Mouse (Mus musculus) spleen, postnatal 4 days (tissue): Measurements from ENCODE around the gene Mia2.

Source experiments
- DNase-seq, 2 experiments: peaks; one replicate each; pipeline ENCODE4 v3.0.0; 2022; ENCODE audit warnings: low spot score in 2 of 2

Mia2 gene

GRCm38 (mm10) chr12:59104771-59105170 lies 9.2 kb downstream of the Mia2 start:
- DNase-seq = no peak

DNA sequence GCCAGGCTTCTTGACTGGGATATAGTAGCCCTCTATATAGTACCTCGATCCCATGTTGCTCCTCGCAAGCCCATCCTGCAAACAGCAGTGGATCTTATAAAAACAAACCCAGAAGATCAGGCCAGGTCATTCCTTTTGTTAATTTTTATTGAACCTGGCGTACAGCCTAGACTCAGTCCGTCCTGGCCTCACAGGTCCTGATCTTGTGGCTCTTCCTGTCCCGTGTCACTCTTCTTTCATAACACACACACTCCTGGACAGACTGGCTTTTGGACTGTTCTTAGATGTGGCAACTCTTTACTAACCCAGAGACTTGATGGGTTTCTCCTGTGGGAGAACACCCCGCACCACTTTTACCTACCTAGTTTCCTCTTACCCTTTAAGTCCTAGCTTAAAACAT lies 10.3 kb downstream of the Mia2 start:
- DNase-seq = no peak

GRCm38 (mm10) chr12:59106491-59106890 lies 10.9 kb downstream of the Mia2 start:
- DNase-seq = no peak

DNA sequence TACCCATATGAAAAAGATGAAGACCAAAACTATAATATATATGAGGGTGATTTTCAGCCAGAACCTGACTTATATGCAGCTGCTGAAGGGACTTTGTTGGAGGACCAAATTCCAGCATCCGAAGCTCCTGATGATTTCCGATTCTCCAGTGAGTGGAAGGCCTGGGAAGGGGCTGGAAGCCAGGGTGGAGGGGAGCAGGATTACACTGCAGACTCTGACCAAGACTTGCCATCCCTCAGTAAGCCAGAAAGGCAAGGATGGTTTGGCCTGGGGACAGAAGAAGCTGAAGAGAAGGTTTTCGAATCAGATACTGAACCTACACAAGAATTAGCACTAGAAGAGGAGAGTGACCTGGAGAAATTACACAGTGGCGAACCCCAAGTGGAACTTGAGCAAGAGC lies 12.3 kb downstream of the Mia2 start:
- DNase-seq = no peak

DNA sequence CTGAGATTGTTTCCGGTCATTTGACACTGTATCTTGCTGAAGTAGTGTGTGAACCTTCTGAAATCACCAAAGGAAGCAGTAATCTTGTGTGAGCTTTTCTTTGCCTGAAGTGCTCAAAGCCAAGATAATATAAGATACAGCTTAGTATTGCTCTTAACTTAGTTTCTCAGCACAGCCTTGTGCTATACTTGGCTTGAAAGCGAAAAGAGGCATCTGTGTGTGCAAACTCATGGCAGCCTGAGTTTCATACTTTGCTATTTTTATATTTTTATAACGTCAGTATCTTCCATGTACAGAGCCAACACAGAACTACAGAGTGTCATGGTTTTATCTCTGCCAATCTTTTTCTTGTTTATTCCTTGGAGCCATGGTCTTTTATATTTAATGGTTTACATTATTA lies 21.6 kb downstream of the Mia2 start:
- DNase-seq = no peak

GRCm38 (mm10) chr12:59125426-59125825 lies 29.8 kb downstream of the Mia2 start:
- no peak for DNase-seq

- DNase-seq = peak in 1 of 2 experiments; percentile 38
These were observed 32.9 kb downstream of the Mia2 start for GRCm38 (mm10) chr12:59128501-59128900.

DNA sequence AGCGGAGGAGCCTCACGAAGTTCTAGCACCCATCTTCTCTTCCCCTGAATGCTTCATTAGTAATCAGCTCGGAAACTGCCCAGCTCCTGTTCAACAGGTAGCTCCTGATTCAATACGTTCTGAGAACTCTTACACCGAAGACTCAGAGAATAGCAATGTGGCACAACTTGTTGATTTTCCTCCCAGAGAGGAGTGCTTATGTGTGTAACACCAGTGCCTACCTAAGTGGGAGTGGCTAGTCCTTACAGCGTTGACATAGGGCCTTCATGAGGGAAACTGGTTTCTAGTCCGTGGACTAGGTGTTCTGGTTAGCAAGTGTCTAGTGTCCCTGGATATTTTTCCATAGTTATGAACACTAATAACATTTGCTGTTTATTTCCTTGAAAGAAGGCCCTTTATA lies 33.4 kb downstream of the Mia2 start:
- peak in 1 of 2 experiments; percentile 38 for DNase-seq

- DNase-seq = peak in 1 of 2 experiments; percentile 45
These were observed 34.0 kb downstream of the Mia2 start for GRCm38 (mm10) chr12:59129592-59129991.

DNA sequence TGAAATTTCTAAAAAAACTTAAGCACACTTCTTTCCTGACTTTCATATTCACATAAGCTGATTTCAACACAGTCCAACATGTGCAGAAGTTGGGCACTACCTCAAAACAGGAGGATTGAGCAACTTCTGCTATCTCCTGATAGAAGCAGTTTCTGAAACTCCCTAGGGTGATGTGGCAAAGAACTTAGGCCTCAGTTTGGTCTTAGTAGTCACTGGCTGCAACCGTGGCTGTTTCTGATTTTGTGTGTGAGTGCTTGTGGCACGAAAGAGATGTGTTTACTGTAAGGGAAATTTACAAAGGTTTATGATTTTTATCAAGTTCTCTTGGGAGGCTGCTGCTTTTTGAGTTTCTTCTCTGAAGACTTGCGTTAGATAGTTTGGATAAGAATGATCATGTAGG lies 34.6 kb downstream of the Mia2 start:
- peak; percentile 37 to 66 for DNase-seq

DNA sequence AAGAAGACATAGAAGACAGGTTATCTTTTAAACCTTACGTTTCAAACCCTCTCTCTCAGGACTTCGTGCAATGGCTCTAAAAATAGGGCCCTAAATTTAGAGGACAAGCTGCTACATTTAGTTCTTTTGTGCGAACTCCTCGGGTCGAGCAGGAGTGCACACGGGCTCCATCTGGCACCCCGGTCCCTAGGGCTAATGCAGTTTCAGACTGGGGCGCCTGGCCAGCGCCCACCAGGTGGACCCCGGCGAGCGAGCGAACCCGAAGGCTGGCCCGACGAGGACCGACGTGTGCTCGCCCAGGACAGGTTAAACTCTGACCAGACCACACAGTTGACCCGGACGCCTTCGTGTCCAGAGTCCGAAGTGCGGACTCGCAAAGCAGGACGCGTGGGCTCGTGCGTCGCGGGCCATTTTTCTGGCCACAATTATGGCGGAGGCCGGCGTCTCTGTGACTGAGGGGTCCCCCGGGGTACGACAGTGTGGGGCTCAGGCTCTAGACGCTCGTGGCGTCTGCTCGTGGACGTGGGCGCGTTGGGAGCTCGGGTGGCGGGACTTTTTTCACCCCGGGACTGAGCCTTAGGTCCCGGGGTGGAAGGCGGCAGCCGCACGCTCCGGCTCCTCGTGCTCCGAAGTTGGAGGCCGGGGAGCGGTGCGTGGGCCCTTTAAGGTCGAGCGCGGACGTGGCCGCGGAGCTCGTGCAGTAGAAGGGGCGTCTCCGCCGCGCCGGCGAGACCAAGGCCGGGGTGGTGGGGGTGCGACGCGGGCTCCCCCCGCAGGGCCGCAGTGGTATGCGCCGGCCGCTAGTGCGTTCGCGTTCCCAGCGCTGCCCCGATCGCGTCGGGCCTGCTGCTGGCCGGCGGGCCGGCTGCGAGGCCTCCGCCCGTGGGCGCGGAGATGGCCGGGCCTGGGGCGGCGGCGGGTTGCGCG lies 35.3 kb downstream of the Mia2 start:
- DNase-seq = peak; percentile 94 to 98

DNA sequence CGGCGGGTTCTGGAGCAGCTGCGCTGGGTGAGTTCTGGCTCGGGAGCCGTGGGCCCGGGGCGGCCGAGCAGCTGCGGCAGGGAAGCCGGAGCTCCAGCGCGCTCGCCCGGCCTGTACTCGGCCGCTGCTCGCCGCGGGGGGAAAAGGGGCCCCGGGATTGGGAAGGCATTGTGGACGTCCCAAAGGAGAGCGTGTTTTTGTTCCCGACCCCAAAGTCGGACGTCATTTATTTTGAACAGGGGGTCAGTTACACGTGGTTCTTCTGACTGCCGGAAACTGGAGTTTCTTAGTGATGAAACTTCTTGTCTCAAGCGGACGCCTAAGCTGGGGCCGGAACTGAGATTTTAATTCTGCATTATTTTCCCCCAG lies 36.0 kb downstream of the Mia2 start:
- DNase-seq = no peak

DNA sequence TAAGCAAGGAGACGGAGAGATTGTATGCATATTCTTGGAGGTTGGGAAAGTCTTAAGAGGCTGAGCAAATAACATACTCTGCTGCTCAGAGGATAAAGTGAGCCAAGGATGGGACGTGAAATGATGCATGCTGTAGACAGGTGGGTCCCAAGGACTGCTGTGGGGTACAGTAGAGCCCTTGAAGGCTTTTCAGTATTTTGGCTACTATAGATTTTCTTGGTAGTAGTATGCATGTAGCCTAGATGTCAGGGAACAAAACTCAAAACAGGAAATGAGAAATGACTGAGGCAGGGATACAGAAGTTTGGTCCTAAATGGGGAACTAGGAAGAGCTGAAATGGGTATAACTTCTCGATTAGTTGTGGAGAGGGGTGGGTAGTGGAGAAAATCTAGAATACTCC lies 36.9 kb downstream of the Mia2 start:
- peak in 1 of 2 experiments; percentile 41 for DNase-seq

DNA sequence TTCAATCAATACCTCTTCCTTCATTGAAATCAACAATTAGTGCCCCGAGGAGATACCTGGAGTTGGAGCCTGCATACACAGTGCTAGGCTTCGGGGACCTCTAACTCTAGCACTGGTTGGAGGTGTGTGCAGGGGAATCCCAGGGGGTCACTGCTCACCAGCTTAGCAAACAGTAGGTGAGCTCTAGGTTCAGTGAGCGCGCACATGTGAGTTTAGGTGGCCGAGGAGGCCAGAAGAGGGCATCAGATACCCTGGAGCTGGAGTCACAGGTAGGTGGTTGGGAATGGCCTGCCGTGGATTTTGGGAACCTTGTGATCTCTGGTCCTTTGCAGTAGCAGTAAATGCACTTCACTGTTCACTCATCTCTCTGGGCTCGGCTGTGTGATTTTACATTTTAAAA lies 37.3 kb downstream of the Mia2 start:
- peak in 1 of 2 experiments; percentile 61 for DNase-seq

DNA sequence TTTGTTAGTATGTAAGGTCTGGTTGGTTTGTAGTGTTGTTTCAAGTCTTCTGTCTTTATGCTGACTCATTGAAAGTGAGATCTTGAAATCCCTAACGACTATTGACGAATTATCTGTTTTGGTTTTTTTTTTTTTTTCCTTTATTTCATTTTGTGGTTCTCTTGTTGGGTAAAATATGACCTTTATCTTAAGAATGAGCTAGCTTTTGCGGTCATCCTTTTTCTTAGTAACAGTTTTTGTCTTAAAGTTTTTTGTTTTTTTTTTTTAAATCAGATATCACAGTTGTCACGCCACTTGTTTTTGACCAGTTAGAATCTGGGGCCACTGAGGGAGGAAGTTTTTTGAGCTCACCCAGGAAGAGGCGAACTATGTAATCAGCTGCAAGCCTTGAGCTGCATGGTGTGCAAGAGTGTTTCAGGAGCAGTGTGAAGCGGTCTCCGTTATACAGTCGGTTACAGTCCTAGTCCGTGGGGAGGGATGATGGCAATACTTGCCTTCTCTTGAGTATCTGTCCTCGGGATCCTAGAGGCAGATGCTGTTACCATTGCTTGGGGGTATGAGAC lies 37.9 kb downstream of the Mia2 start:
- DNase-seq = peak in 1 of 2 experiments; percentile 55

- peak in 1 of 2 experiments; percentile 16 for DNase-seq
These were observed 39.5 kb downstream of the Mia2 start for GRCm38 (mm10) chr12:59135096-59135495.

DNA sequence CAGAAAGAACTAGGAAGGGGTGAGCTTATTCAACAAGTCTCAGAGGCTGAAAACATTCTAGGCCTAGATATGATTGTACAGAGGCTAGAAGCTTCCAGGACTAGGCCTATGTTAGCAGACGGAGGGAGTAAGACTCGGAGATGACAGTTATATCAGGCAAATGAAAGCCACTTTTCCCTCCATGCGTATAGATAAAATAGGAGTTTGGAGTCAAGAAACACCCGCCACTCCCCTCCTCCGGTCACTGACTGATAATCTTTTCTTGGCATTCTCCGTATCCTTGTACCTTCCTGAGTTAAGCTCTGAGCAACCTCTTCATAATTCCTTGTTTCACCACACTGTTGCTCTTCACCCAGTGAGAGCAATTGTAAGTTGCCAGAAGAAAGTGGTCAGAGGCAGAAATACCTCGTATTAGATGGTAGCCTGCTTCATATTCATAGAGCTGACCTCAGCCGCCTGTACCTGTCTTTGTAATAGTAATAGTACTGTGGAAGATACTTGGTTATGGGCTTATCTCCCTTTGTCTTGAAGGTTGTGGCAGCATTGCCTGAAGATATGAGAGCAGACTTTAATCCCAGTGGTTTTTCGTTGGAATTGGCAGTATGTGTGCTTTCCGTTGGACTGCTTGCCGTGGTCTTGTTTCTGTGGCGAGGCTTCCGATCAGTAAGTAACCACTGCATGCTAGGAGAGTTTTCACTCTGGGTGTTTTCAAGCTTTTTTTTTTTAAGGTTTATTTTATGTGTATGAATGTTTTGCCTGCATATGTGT lies 40.1 kb downstream of the Mia2 start:
- DNase-seq = peak in 1 of 2 experiments; percentile 45

DNA sequence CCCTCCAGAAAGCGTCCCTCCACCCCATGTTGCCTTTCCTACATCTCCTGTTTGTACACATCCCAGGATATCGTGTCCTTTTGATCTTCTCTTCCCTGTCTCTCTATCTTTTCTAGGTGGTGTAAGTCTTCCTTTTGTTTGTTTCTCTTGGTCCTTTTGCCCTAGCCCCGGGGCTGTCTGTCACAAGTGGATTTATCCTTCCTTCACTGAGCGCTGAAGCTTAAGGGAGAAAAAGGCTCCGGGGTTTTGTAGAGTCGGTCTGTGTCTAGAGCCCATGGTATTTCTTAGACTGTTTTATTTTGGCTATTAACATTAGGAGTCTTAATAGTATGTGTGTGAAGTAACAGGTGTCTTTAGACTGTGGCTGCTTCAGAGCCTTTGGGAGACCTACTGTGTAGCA lies 41.4 kb downstream of the Mia2 start:
- peak in 1 of 2 experiments; percentile 24 for DNase-seq

DNA sequence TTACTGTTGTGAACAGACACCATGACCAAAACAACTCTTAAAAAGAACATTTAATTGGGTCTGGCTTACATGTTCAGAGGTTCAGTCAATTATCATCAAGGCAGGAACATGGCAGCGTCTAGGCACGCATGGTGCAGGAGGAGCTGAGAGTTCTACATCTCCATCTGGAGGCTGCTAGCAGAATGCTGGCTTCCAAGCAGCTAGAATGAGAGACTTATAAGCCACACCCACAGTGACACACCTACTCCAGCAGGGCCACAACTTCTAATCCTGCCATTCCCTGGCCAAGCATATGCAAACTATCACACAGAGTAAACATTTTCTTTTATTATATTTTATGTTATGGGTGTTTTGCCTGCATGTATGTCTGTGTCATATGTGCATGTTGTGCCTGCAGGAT lies 43.8 kb downstream of the Mia2 start:
- DNase-seq = peak in 1 of 2 experiments; percentile 51

GRCm38 (mm10) chr12:59145130-59145529 lies 49.5 kb downstream of the Mia2 start:
- DNase-seq = no peak

- no peak for DNase-seq
These were observed 54.1 kb downstream of the Mia2 start for GRCm38 (mm10) chr12:59149691-59150090.

- DNase-seq = no peak
These were observed 65.5 kb downstream of the Mia2 start for GRCm38 (mm10) chr12:59161091-59161490.
